Mouse (Mus musculus): ENCODE data around the gene Myef2. TPM values are rescaled to one million over a fixed set of nuclear protein-coding genes. Genes with fewer than 3 reads are reported as not detected.
A peak's percentile ranks its signal among the peaks of the same experiment; 100 is the strongest.

Myef2 gene
- polyA plus RNA-seq (2014; fragmentation: Nextera tagmentation; extraction: Ambion mirVana): 92.6 and 101 TPM in 2 replicates

GRCm38 (mm10) chr2:125123477-125123852 is at the start of gene Myef2:
Gene Myef2 (minus strand): TSS chr2:125123661.
- Histone ChIP-seq H3K4me2 (ENCODE audit: low read depth, low read length) (peak within 1 kb of the TSS; percentile 63), H3K36me3 (ENCODE audit: control insufficient read depth, insufficient read depth, low read length) (no peaks in the 10 kb centered on the region), H3K27me3 (replicated peaks; ENCODE audit: control insufficient read depth, insufficient read depth, low read length) (no peaks in the 10 kb centered on the region), H3K9ac (ENCODE audit: low read depth, low read length) (peak within 1 kb of the TSS; percentile 98), H3K9me3 (ENCODE audit: control insufficient read depth, low read length) (no peaks in the 10 kb centered on the region), H3K27ac (replicated peaks; ENCODE audit: low read depth, low read length) (peak within 1 kb of the TSS; percentile 95), H3K4me1 (ENCODE audit: control insufficient read depth, insufficient read depth, low read length) (peaks cover 9% of the 10 kb centered on the region), H3K4me3 (ENCODE audit: low read depth, low read length) (peak within 1 kb of the TSS; percentile 79)
- ATAC-seq (ENCODE audit: low read depth) (peak; percentile 90), DNase-seq (ENCODE audit: low spot score) (peak; percentile 90)
- WGBS: 0% methylated on average over 10 of the region's 48 CpGs

- Histone ChIP-seq H3K9ac (ENCODE audit: low read depth, low read length) (no peak overlapping the region), H3K27ac (replicated peaks; ENCODE audit: low read depth, low read length) (no peak overlapping the region), H3K36me3 (ENCODE audit: control insufficient read depth, insufficient read depth, low read length) (no peaks in the 10 kb centered on the region), H3K4me1 (ENCODE audit: control insufficient read depth, insufficient read depth, low read length) (no peaks in the 10 kb centered on the region), H3K4me2 (ENCODE audit: low read depth, low read length) (no peak overlapping the region), H3K4me3 (ENCODE audit: low read depth, low read length) (no peak overlapping the region), H3K9me3 (ENCODE audit: control insufficient read depth, low read length) (no peaks in the 10 kb centered on the region), H3K27me3 (replicated peaks; ENCODE audit: control insufficient read depth, insufficient read depth, low read length) (no peaks in the 10 kb centered on the region)
- ATAC-seq (ENCODE audit: low read depth) (no peak), DNase-seq (ENCODE audit: low spot score) (no peak)
- WGBS: 67% methylated on average over 4 of the region's 4 CpGs
Measured at GRCm38 (mm10) chr2:125162012-125162470, 38.6 kb upstream of the Myef2 start.

DNA sequence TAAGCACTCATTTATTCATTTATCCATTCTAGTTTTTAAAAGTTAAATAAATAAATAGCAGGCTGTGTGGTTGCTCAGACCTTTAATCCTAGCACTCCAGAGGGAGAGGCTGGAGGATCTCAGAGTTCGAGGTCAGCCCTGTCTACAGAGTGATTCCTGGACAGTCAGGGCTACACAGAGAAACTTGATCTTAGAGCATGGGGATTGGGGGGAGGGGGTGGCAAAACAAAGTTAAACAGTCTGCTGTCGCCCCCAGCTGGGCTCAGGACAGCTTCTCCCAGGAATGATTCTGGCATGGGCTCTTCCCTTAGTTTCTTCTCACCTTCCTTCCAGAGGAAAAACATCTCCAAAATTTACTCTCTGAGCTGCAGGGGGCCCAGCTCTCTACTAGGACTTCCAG is 32.0 kb upstream of the Myef2 start:
- no peaks in the 10 kb centered on the region for H3K36me3 ChIP-seq (ENCODE audit: control insufficient read depth, insufficient read depth, low read length)
- H3K4me3 ChIP-seq (ENCODE audit: low read depth, low read length): no peak overlapping the region
- H3K4me2 ChIP-seq (ENCODE audit: low read depth, low read length): no peak overlapping the region
- H3K9me3 ChIP-seq (ENCODE audit: control insufficient read depth, low read length): no peaks in the 10 kb centered on the region
- no peaks in the 10 kb centered on the region for H3K27me3 ChIP-seq (replicated peaks; ENCODE audit: control insufficient read depth, insufficient read depth, low read length)
- no peaks in the 10 kb centered on the region for H3K4me1 ChIP-seq (ENCODE audit: control insufficient read depth, insufficient read depth, low read length)
- 9% methylated on average over 2 of the region's 2 CpGs for WGBS
- no peak overlapping the region for H3K9ac ChIP-seq (ENCODE audit: low read depth, low read length)
- H3K27ac ChIP-seq (replicated peaks; ENCODE audit: low read depth, low read length): no peak overlapping the region
- DNase-seq (ENCODE audit: low spot score) (peak; percentile 12), ATAC-seq (ENCODE audit: low read depth) (no peak)

GRCm38 (mm10) chr2:125154294-125154693 is 30.8 kb upstream of the Myef2 start:
- 70% methylated on average over 9 of the region's 9 CpGs for WGBS
- no peak for DNase-seq (ENCODE audit: low spot score)
- H3K27me3 ChIP-seq (replicated peaks; ENCODE audit: control insufficient read depth, insufficient read depth, low read length): no peaks in the 10 kb centered on the region
- H3K36me3 ChIP-seq (ENCODE audit: control insufficient read depth, insufficient read depth, low read length): no peaks in the 10 kb centered on the region
- no peak overlapping the region for H3K9ac ChIP-seq (ENCODE audit: low read depth, low read length)
- no peak overlapping the region for H3K27ac ChIP-seq (replicated peaks; ENCODE audit: low read depth, low read length)
- no peaks in the 10 kb centered on the region for H3K4me1 ChIP-seq (ENCODE audit: control insufficient read depth, insufficient read depth, low read length)
- H3K9me3 ChIP-seq (ENCODE audit: control insufficient read depth, low read length): no peaks in the 10 kb centered on the region
- ATAC-seq (ENCODE audit: low read depth): no peak
- no peak overlapping the region for H3K4me2 ChIP-seq (ENCODE audit: low read depth, low read length)
- no peak overlapping the region for H3K4me3 ChIP-seq (ENCODE audit: low read depth, low read length)

DNA sequence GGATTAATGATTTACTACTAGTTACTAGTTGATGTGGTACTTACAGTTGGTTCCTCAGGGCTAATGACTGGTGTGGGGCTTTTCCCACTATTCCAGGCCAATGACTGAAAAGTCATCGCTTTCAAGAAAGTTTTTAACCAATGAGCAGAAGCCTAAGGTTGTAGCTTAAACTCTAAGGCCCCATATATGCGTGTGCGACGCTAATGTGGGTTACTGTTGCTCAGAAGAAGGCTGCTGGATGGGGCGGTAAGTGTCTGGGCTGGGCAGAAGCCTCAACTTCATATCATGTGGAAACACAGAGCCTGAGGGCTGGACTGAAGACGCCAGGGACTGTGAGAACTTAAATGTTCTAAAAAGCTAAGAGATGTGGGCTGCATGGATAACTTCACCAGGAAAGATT is 28.9 kb upstream of the Myef2 start, which contains the start of gene Slc12a1:
TSS of gene Slc12a1 (plus strand) at position 118 of the 400 bp plus-strand sequence.
- no peak within 1 kb of the TSS for H3K9ac ChIP-seq (ENCODE audit: low read depth, low read length)
- WGBS: 83% methylated on average over 6 of the region's 6 CpGs

DNA sequence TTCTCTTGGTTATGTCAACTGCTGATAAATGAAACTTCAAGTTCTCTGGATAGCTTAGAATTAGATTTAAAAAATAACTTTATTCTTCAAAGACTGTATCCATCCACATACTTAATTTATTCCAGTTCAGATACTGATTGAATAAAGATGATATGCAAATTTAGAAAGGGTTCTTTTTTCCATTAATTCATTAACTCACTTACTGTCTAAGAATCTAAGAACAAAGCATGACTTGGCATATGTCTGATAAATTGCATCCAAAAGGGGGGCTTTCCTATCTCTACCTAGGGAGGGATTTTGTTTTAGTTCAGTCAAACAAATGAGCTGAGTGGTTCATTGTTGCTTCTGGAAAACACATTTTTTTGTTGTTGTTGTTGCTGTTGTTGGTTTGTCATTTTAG is 18.9 kb upstream of the Myef2 start:
- no peaks in the 10 kb centered on the region for H3K4me1 ChIP-seq (ENCODE audit: control insufficient read depth, insufficient read depth, low read length)
- no peaks in the 10 kb centered on the region for H3K9me3 ChIP-seq (ENCODE audit: control insufficient read depth, low read length)
- no peak for DNase-seq (ENCODE audit: low spot score)
- no peak overlapping the region for H3K9ac ChIP-seq (ENCODE audit: low read depth, low read length)
- no peaks in the 10 kb centered on the region for H3K27me3 ChIP-seq (replicated peaks; ENCODE audit: control insufficient read depth, insufficient read depth, low read length)
- no peaks in the 10 kb centered on the region for H3K36me3 ChIP-seq (ENCODE audit: control insufficient read depth, insufficient read depth, low read length)
- no peak overlapping the region for H3K27ac ChIP-seq (replicated peaks; ENCODE audit: low read depth, low read length)
- no peak overlapping the region for H3K4me3 ChIP-seq (ENCODE audit: low read depth, low read length)
- no peak for ATAC-seq (ENCODE audit: low read depth)
- H3K4me2 ChIP-seq (ENCODE audit: low read depth, low read length): no peak overlapping the region

More for the DNA sequence above, 28.9 kb upstream of the Myef2 start, which contains the start of gene Slc12a1:
- no peak within 1 kb of the TSS for H3K4me2 ChIP-seq (ENCODE audit: low read depth, low read length)
- no peaks in the 10 kb centered on the region for H3K27me3 ChIP-seq (replicated peaks; ENCODE audit: control insufficient read depth, insufficient read depth, low read length)
- ATAC-seq (ENCODE audit: low read depth) (no peak), DNase-seq (ENCODE audit: low spot score) (no peak)
- no peaks in the 10 kb centered on the region for H3K9me3 ChIP-seq (ENCODE audit: control insufficient read depth, low read length)
- no peak within 1 kb of the TSS for H3K4me3 ChIP-seq (ENCODE audit: low read depth, low read length)
- H3K4me1 ChIP-seq (ENCODE audit: control insufficient read depth, insufficient read depth, low read length): no peaks in the 10 kb centered on the region
- H3K27ac ChIP-seq (replicated peaks; ENCODE audit: low read depth, low read length): no peak within 1 kb of the TSS
- H3K36me3 ChIP-seq (ENCODE audit: control insufficient read depth, insufficient read depth, low read length): no peaks in the 10 kb centered on the region

- ATAC-seq (ENCODE audit: low read depth) (no peak), DNase-seq (ENCODE audit: low spot score) (no peak)
- no peaks in the 10 kb centered on the region; the same call in 1 of the 2 replicates for H3K27me3 ChIP-seq (replicated peaks; ENCODE audit: control insufficient read depth, insufficient read depth, low read length)
- WGBS: 27% methylated on average over 7 of the region's 7 CpGs
- no peaks in the 10 kb centered on the region for H3K9me3 ChIP-seq (ENCODE audit: control insufficient read depth, low read length)
- H3K4me1 ChIP-seq (ENCODE audit: control insufficient read depth, insufficient read depth, low read length): peaks cover 8% of the 10 kb centered on the region; the same call in 1 of the 2 replicates
- H3K9ac ChIP-seq (ENCODE audit: low read depth, low read length): no peak overlapping the region
- peak overlapping the region; percentile 70 for H3K4me2 ChIP-seq (ENCODE audit: low read depth, low read length)
- H3K4me3 ChIP-seq (ENCODE audit: low read depth, low read length): no peak overlapping the region; the same call in 1 of the 2 replicates
- no peaks in the 10 kb centered on the region for H3K36me3 ChIP-seq (ENCODE audit: control insufficient read depth, insufficient read depth, low read length)
- no peak overlapping the region for H3K27ac ChIP-seq (replicated peaks; ENCODE audit: low read depth, low read length)
Measured at GRCm38 (mm10) chr2:125136846-125137245, 13.4 kb upstream of the Myef2 start.

DNA sequence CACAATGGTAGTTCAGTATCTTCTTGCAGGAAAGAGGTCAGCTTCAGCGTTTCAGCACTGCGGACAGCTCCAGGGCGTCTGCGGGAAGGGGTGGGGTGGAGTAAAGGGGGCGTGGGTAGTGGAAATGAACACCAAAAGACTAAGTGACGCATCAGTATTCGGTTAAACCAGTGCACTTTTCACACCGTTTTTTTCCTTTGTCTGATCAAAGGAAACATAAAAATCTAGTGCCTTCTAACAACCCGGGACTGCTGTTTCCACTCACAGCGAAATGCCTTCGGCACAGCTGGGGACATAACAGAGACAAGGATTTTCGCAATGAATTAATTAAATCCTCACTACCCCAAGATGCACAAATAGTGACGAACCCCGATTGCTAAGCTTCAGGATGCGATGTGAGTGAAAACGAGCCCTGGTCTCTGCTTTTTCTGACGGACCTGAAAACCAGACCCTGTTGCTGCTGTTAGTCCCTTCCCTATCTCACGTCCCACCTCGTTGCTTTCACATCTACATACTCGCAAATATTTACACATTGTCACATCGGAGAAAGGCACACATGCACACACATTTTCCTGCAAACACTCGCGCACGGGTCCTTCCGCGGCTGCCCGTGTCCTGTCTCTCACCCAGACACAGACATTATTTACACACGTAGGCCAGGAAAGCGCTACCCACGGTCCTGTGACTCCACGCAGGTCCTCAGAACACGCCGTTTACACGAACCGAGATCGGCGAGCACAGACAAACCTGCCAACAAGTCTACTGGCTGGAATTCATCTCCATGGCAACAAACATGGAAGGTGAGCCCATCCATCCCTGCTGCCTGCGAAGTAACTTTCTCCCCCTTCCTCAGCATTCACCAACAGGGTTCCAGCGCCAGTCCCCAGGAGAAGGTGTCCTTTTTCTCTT is 12.7 kb upstream of the Myef2 start, which contains the start of gene Ctxn2:
TSS of gene Ctxn2 (plus strand) at position 790 of the 909 bp plus-strand sequence.
- Histone ChIP-seq H3K4me1 (ENCODE audit: control insufficient read depth, insufficient read depth, low read length) (peaks cover 8% of the 10 kb centered on the region; the same call in 1 of the 2 replicates), H3K36me3 (ENCODE audit: control insufficient read depth, insufficient read depth, low read length) (no peaks in the 10 kb centered on the region), H3K27ac (replicated peaks; ENCODE audit: low read depth, low read length) (no peak within 1 kb of the TSS), H3K27me3 (replicated peaks; ENCODE audit: control insufficient read depth, insufficient read depth, low read length) (no peaks in the 10 kb centered on the region; the same call in 1 of the 2 replicates), H3K4me2 (ENCODE audit: low read depth, low read length) (peak within 1 kb of the TSS; percentile 70), H3K4me3 (ENCODE audit: low read depth, low read length) (peak within 1 kb of the TSS; percentile 33), H3K9me3 (ENCODE audit: control insufficient read depth, low read length) (no peaks in the 10 kb centered on the region), H3K9ac (ENCODE audit: low read depth, low read length) (no peak within 1 kb of the TSS)
- DNase-seq (ENCODE audit: low spot score) (peak; percentile 88), ATAC-seq (ENCODE audit: low read depth) (peak; percentile 86)
- WGBS: under 1% methylated on average over 39 of the region's 39 CpGs

Data from embryonic facial prominence, embryonic 14.5 days (tissue).